Mouse (Mus musculus): Measurements from ENCODE around the gene Srrm1.
A peak's percentile ranks its signal among the peaks of the same experiment; 100 is the strongest.

The Srrm1 gene

GRCm38 (mm10) chr4:135353794-135354450, 801 bp upstream of the Srrm1 start:
- DNase-seq = peak; percentile 27 to 33

- no peak for DNase-seq
Measured at GRCm38 (mm10) chr4:135352326-135353065, 625 bp downstream of the Srrm1 start.

- DNase-seq = no peak
Measured at GRCm38 (mm10) chr4:135337376-135337942, 15.7 kb downstream of the Srrm1 start.

GRCm38 (mm10) chr4:135336023-135336357, 17.1 kb downstream of the Srrm1 start:
- DNase-seq = no peak

GRCm38 (mm10) chr4:135335327-135336022, 17.6 kb downstream of the Srrm1 start:
- DNase-seq = no peak

- no peak for DNase-seq
Measured at GRCm38 (mm10) chr4:135326469-135326868, 26.7 kb downstream of the Srrm1 start.

- no peak for DNase-seq
Measured at GRCm38 (mm10) chr4:135326046-135326445, 27.1 kb downstream of the Srrm1 start.

GRCm38 (mm10) chr4:135323021-135323420, 30.1 kb downstream of the Srrm1 start:
- no peak for DNase-seq

GRCm38 (mm10) chr4:135317966-135318365, 35.2 kb downstream of the Srrm1 start:
- peak; percentile 78 for DNase-seq

- no peak for DNase-seq
Measured at GRCm38 (mm10) chr4:135317539-135317938, 35.6 kb downstream of the Srrm1 start.

GRCm38 (mm10) chr4:135315287-135315686, 37.8 kb downstream of the Srrm1 start:
- DNase-seq = no peak

GRCm38 (mm10) chr4:135314419-135314832, 38.7 kb downstream of the Srrm1 start:
- no peak for DNase-seq

GRCm38 (mm10) chr4:135313761-135314241, 39.3 kb downstream of the Srrm1 start:
- DNase-seq = peak; percentile 80 to 84

- DNase-seq = peak; percentile 26 to 47
Measured at GRCm38 (mm10) chr4:135313111-135313691, 39.9 kb downstream of the Srrm1 start.

GRCm38 (mm10) chr4:135312706-135313105, 40.4 kb downstream of the Srrm1 start:
- no peak for DNase-seq

GRCm38 (mm10) chr4:135310371-135310770, 42.8 kb downstream of the Srrm1 start:
- no peak for DNase-seq

GRCm38 (mm10) chr4:135309726-135310125, 43.4 kb downstream of the Srrm1 start:
- no peak for DNase-seq

GRCm38 (mm10) chr4:135309112-135309659, 43.9 kb downstream of the Srrm1 start:
- no peak for DNase-seq

GRCm38 (mm10) chr4:135306971-135307632, 46.0 kb downstream of the Srrm1 start:
- no peak for DNase-seq

GRCm38 (mm10) chr4:135306533-135306932, 46.6 kb downstream of the Srrm1 start:
- DNase-seq = no peak

- DNase-seq = no peak
Measured at GRCm38 (mm10) chr4:135302261-135302660, 50.9 kb downstream of the Srrm1 start.

GRCm38 (mm10) chr4:135301166-135301565, 52.0 kb downstream of the Srrm1 start:
- DNase-seq = no peak

All from B cell, adult 2 months (primary cell).